Mouse (Mus musculus): Measurements from ENCODE around the gene Itgb1bp1. TPM values are rescaled to one million over a fixed set of nuclear protein-coding genes. Genes with fewer than 3 reads are reported as not detected.
A peak's percentile ranks its signal among the peaks of the same experiment; 100 is the strongest.

The Itgb1bp1 gene
- total and polyA plus RNA-seq, 3 experiments, result 18.8 to 97.0 (median 82.2) TPM

GRCm38 (mm10) chr12:21301932-21302331 lies 15.8 kb upstream of the Itgb1bp1 start:
- DNase-seq, result no peak

DNA sequence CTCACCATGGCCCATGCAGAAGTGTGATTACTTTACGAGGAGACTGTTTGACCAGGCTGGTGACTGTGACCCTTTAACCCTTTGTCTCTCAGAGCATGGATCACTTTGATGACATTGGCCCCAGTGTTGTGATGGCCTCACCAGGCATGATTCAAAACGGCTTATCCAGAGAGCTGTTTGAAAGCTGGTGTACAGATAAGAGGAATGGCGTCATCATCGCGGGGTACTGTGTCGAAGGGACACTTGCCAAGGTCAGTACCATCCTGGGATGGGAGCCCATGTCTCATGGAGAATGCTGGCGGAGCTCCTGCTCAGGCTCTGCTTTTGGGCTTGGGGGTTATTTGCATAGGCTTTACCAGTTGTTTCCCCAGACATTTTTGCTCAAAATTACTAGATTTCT lies 15.2 kb upstream of the Itgb1bp1 start:
- DNase-seq, result peak; percentile 84

- no peak for DNase-seq
Observed at GRCm38 (mm10) chr12:21298856-21299255, 12.8 kb upstream of the Itgb1bp1 start.

DNA sequence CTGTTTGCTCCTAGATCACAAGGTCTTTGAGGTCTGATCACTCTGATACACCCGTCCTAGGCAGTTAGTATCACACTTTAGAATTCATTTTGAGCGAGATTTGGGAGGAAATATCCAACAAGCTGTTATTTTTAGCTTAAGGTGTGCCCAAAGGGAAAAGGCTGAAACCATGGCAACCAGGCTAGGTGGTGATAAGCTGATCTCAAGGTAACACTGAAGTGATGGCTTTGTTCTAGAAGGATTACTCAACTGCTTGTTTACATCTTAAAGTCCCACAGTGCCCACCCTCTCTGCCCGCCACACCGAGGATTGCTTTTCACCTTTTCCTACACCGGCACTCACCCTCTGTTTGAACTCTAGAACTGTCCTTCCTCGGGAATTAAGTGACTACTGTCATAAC lies 3.6 kb upstream of the Itgb1bp1 start:
- no peak for DNase-seq

GRCm38 (mm10) chr12:21288716-21289395 lies 2.8 kb upstream of the Itgb1bp1 start:
- DNase-seq, result no peak

GRCm38 (mm10) chr12:21286712-21287650 lies 897 bp upstream of the Itgb1bp1 start:
- no peak for DNase-seq

DNA sequence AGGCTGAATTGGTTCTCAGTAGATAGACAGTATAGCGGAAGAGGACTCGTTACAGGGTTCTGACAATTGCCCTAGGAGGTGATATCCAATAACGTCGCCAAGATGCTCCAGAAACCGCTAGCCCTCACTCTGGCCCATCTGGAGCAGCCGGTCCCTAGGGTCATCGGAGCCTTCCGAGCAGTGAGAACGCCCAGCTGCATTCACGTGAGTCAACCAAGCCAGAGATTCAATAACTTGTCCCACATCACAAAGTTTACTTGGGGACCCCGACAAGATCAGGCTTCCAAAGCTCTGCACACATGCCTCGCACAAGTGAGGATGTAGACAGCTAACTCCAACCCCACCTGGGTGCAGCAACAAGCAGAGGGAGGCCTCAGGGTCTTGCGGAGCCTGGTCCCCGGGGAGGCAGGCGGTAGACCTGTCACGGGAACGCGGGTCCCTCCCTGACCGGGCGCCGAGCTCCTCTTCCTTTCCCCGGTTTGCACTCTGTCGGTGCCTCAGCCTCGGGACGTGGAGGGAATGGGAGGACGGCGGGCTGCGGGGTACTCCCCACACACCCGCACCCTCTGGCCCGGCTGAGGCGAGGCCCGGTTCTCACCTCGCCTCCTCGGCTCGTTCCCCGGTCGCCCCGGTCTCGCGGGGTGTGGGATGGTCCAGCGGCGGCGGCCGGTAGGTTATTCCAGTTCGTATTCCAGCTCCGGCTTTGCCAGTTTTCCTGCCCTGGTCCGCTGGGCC lies 409 bp downstream of the Itgb1bp1 start:
- no peak for DNase-seq

DNA sequence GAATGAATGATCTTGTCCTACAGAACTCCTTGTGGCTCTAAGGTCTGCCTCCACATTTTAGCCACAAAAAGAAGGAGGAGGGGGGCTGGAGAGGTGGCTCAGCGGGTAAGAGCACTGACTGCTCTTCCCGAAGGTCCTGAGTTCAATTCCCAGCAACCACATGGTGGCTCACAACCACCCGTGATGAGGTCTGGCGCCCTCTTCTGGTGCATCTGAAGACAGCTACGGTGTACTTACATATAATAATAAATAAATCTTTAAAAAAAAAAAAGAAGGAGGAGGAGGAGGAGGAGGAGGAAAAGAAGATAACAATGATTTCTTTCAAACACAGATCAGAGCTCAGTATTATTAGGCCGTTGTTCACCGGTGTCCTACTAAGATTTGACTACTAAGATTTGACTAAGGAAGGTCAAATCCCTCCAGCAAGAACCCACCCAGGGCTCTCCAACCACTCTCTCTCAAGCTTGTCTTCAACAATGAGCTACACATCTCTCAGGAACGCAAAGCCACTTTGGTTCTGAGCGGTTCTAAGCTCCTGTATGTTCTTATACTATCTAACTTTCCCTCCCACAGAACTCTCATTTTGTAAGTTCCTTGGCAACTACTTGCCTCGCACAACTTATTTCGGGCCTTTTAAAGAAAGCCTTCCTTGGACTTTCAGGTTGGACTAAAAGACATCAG lies 1.2 kb downstream of the Itgb1bp1 start, which contains the start of gene Cpsf3:
Cpsf3 (plus strand) TSS at position 631 of the 681 bp plus-strand sequence.
- no peak for DNase-seq

DNA sequence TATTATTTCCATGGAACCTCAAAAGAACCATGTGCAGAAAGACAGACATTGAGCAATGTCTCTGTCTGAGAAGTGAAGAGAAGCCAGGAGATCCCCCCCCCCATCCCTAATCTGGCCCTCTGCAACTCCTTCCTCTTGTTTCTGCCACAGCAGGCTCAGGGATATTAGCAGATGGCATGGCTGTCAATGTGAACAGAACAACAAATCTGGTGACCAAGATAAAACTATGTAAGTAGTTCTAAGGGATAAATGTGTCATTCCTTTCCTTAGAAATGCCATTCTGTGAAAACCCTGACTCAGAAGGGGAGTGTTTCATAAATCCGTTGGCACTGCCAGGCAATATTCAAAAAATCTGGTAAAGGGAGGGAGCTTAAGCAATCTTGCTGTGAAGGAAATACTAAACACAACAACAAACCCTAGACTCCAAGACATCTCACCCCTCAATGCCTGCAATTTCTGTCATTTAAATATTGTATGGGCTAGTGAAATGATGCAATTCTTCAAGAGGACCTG lies 8.7 kb downstream of the Itgb1bp1 start:
- peak; percentile 56 for DNase-seq

- peak; percentile 61 for DNase-seq
Observed at GRCm38 (mm10) chr12:21274446-21274845, 11.6 kb downstream of the Itgb1bp1 start.

DNA sequence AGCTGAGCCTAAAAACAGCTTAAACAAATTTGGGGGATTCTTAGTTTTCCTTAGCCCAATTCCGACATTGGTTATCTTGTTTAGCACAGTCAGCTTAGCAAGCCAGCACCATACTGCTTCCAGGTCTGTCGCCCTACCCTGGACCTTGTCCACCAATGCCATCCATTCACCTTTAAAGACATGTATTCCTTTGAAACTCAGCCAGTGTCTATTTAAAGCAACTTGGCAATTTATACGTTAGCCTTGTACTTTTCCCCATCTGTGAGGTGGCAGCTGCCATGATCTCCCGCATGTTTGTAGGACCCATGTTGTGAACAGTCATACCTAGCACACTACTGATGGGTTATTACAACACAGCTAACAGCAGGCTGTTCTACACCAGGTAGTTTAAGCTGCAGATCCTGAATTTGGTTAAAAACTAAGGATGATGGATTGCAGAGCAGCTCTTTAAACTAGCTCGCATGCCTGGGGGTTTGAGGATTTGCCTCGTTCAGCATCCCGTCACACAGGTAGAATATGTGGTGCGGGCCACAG lies 17.9 kb downstream of the Itgb1bp1 start:
- DNase-seq, result peak; percentile 5

DNA sequence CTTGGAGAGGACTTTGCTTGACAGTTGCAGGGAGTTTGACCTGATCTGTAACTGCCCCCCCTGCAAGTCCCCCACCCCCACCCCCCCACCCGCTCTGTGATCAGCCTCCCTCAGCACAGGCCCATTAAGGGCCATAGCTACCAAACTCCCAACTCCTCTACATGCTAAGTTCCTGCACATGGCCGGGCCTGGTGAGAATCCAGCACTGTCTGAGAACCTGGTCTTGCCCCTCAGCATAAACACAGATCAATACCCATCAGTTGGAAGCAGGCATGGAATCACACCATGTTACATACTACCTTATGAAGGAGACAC lies 19.3 kb downstream of the Itgb1bp1 start:
- DNase-seq, result no peak

DNA sequence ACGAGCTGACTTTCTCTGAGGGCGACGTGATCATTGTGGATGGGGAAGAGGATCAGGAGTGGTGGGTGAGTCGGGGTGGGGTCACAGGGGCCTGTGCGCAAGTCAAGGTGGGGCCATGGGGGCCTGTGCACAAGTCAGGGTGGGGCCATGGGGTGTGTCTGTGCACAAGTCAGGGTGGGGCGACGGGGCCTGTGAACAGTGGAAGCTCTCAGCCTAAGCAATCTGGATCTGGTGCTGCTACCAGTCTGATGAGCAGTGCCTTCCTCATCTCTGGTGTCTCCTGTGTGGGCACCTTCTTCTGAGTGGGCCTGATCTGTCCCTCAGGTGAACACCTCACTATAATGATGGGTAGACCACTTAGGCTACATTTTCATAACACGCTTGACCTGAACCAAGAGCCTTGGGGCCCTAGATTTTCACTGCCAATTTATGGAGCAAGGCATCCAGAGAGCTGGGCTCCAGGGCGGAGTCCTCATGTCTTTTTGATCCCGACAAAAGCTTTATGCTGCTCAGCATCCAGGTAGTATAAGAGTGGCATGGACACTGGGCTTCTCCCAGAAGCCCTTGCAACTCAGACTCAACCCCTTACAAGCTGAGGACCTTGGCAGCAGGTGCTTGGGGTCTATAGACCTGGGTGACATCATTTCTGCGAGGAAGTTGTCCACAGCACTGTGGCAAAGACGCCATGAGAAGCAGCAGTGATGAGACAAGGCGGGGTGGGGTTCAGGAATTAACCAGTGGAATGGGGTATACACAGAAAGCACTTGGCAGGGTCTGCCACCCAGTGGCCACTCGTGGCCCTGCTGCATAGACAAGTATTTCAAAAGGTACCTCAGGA lies 19.9 kb downstream of the Itgb1bp1 start:
- peak; percentile 64 for DNase-seq

GRCm38 (mm10) chr12:21265501-21265900 lies 20.6 kb downstream of the Itgb1bp1 start:
- no peak for DNase-seq

DNA sequence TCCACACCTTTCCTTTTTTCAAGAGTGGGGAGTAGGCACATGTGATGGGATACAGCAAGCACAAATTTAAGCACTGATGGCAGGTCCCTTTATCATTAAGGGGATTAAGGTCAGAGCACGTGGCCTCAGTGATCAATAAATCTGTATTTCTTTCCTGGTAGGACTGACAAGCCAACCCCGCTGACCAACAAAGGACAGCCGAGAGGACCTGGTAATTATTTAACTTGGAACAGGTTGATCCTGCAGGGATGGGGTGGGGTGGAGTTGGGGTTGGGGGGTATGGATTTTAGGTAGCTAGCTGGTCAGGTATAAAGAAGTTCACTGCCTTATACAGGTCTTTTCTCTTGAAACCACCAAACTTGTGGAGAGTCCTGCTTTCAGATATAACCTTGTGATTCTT lies 21.1 kb downstream of the Itgb1bp1 start:
- DNase-seq, result peak; percentile 3

- peak; percentile 53 for DNase-seq
Observed at GRCm38 (mm10) chr12:21264241-21264640, 21.8 kb downstream of the Itgb1bp1 start.

GRCm38 (mm10) chr12:21263256-21263655 lies 22.8 kb downstream of the Itgb1bp1 start:
- DNase-seq, result no peak

DNA sequence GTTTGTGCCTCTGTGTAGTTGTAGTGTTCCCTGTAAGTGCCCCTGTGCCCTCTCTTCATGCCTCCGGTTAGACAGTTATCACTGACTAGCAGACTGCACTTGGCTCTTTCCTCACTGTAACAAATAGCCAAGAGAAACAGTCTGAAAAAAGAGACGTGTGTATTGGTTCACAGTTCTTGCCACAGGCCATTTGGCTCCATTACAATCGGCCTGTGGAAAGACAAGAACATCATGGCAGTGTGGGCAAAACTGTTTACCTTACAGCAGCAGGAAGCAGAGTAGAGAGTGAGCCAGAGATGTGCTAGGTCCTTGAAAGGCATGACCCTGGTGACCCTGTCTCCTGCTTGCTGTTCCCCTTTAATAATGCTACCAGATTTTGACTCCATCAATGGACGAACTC lies 24.6 kb downstream of the Itgb1bp1 start:
- no peak for DNase-seq

GRCm38 (mm10) chr12:21260494-21261256 lies 25.4 kb downstream of the Itgb1bp1 start:
- DNase-seq, result peak; percentile 34
